Mouse (Mus musculus) MEL (cell line): ENCODE data around the gene Sgca. TPM values are rescaled to one million over a fixed set of nuclear protein-coding genes. Genes with fewer than 3 reads are reported as not detected.
A peak's percentile ranks its signal among the peaks of the same experiment; 100 is the strongest.

Source experiments
- DNase-seq: peaks from one replicate; pipeline ENCODE4 v3.0.0; 2011; ENCODE audit warnings: low read depth, low spot score
- H3K27ac ChIP-seq: 2 replicates; pipeline ENCODE4 v1.5.1; 2012; ENCODE audit warnings: low read depth, mild to moderate bottlenecking, control low read depth, low read length, moderate library complexity; ENCODE audit not compliant: control insufficient read depth
- H3K27me3 ChIP-seq, 2 experiments: fragments of 150-350 bp in 1 of 2; sonication (generic) in 1 of 2; 2 replicates each; pipeline ENCODE4 v1.6.1; 2012; ENCODE audit warnings: low read length in 2 of 2, mild to moderate bottlenecking in 2 of 2, improper control_type of control experiment in 1 of 2, moderate library complexity in 1 of 2; ENCODE audit not compliant: insufficient read depth in 2 of 2, control insufficient read depth in 1 of 2
- H3K36me3 ChIP-seq, 2 experiments: 2 replicates each; pipeline ENCODE4 v1.6.1; 2012 to 2014; ENCODE audit warnings: low read length in 2 of 2, improper control_type of control experiment in 1 of 2, inconsistent platforms in 1 of 2, mild to moderate bottlenecking in 1 of 2; ENCODE audit not compliant: insufficient read depth in 2 of 2, control insufficient read depth in 1 of 2
- H3K4me1 ChIP-seq, 2 experiments: fragments of 150-350 bp in 1 of 2; sonication (generic) in 1 of 2; 2 replicates each; pipeline ENCODE4 v1.6.1; 2012; ENCODE audit warnings: low read length in 2 of 2, improper control_type of control experiment in 1 of 2, mild to moderate bottlenecking in 1 of 2; ENCODE audit not compliant: insufficient read depth in 2 of 2, control insufficient read depth in 1 of 2
- H3K4me3 ChIP-seq, 2 experiments: fragments of 150-350 bp in 1 of 2; sonication (generic) in 1 of 2; 2 replicates each; pipeline ENCODE4 v1.5.1; 2012; ENCODE audit warnings: low read depth in 2 of 2, low read length in 2 of 2, mild to moderate bottlenecking in 2 of 2, moderate library complexity in 2 of 2, control low read depth in 1 of 2, improper control_type of control experiment in 1 of 2; ENCODE audit not compliant: control insufficient read depth in 1 of 2, insufficient read depth in 1 of 2
- H3K79me2 ChIP-seq: 2 replicates; pipeline ENCODE4 v1.6.1; 2012; ENCODE audit warnings: mild to moderate bottlenecking, low read length, moderate library complexity; ENCODE audit not compliant: control insufficient read depth, poor library complexity, insufficient read depth
- H3K9ac ChIP-seq: 2 replicates; pipeline ENCODE4 v1.6.1; 2012; ENCODE audit warnings: low read depth, mild to moderate bottlenecking, control low read depth, low read length, moderate library complexity; ENCODE audit not compliant: control insufficient read depth, poor library complexity, severe bottlenecking
- H3K9me3 ChIP-seq: fragments of 150-350 bp; sonication (generic); replicated peaks from 2 replicates; pipeline ENCODE4 v1.6.1; 2012; ENCODE audit warnings: mild to moderate bottlenecking, low read length, improper control_type of control experiment, moderate library complexity; ENCODE audit not compliant: insufficient read depth
- BHLHE40 ChIP-seq: IDR thresholded peaks from 2 replicates; pipeline ENCODE4 v1.6.1; 2012; ENCODE audit warnings: low read depth, mild to moderate bottlenecking, inconsistent platforms, low read length, improper control_type of control experiment, borderline replicate concordance
- CTCF ChIP-seq, 3 experiments: IDR thresholded peaks in 2 of 3; conservative IDR thresholded peaks in 1 of 3; 2 replicates each; pipeline ENCODE4 v1.5.1; 2011 to 2012; ENCODE audit warnings: low read length in 3 of 3, low read depth in 2 of 3, mild to moderate bottlenecking in 2 of 3, improper control_type of control experiment in 1 of 3, inconsistent platforms in 1 of 3, mixed read lengths in 1 of 3, moderate library complexity in 1 of 3; ENCODE audit not compliant: control insufficient read depth in 1 of 3, insufficient read depth in 1 of 3, poor library complexity in 1 of 3, severe bottlenecking in 1 of 3
- E2F4 ChIP-seq: IDR thresholded peaks from 2 replicates; pipeline ENCODE4 v1.6.1; 2011; ENCODE audit warnings: low read depth, low read length, improper control_type of control experiment, borderline replicate concordance
- EP300 ChIP-seq, 2 experiments: IDR thresholded peaks; 2 replicates each; pipeline ENCODE4 v1.6.1; 2011; ENCODE audit warnings: improper control_type of control experiment in 2 of 2, low read length in 2 of 2, low read depth in 1 of 2, mild to moderate bottlenecking in 1 of 2
- GATA1 ChIP-seq: IDR thresholded peaks from 2 replicates; pipeline ENCODE4 v1.6.1; 2011; ENCODE audit warnings: low read depth, low read length, improper control_type of control experiment
- KAT2A ChIP-seq: conservative IDR thresholded peaks from 2 replicates; pipeline ENCODE4 v1.6.1; 2012; ENCODE audit warnings: low read depth, low read length, improper control_type of control experiment, inconsistent platforms
- MEF2A ChIP-seq: IDR thresholded peaks from 2 replicates; pipeline ENCODE4 v1.6.1; 2014; ENCODE audit warnings: low read depth, mild to moderate bottlenecking, inconsistent platforms, low read length, improper control_type of control experiment; ENCODE audit not compliant: poor library complexity, insufficient replicate concordance, severe bottlenecking; ENCODE audit errors: extremely low read depth
- MXI1 ChIP-seq: IDR thresholded peaks from 2 replicates; pipeline ENCODE4 v1.6.1; 2011; ENCODE audit warnings: mild to moderate bottlenecking, low read depth, low read length, improper control_type of control experiment
- NELFE ChIP-seq: IDR thresholded peaks from 2 replicates; pipeline ENCODE4 v1.6.1; 2011; ENCODE audit warnings: low read depth, low read length, improper control_type of control experiment
- NRF1 ChIP-seq: IDR thresholded peaks from 2 replicates; pipeline ENCODE4 v1.6.1; 2014; ENCODE audit warnings: low read depth, mild to moderate bottlenecking, inconsistent platforms, low read length, improper control_type of control experiment, moderate library complexity; ENCODE audit not compliant: poor library complexity, insufficient read depth, severe bottlenecking
- POLR2A ChIP-seq, 2 experiments: IDR thresholded peaks; 2 replicates each; pipeline ENCODE4 v1.6.1; 2011 to 2012; ENCODE audit warnings: low read length in 2 of 2, mild to moderate bottlenecking in 2 of 2, control low read depth in 1 of 2, improper control_type of control experiment in 1 of 2, low read depth in 1 of 2, moderate library complexity in 1 of 2; ENCODE audit not compliant: control insufficient read depth in 1 of 2, insufficient read depth in 1 of 2, poor library complexity in 1 of 2
- RAD21 ChIP-seq: IDR thresholded peaks from 2 replicates; pipeline ENCODE4 v1.6.1; 2011; ENCODE audit warnings: mild to moderate bottlenecking, low read depth, low read length, improper control_type of control experiment
- RCOR1 ChIP-seq: IDR thresholded peaks from 2 replicates; pipeline ENCODE4 v1.6.1; 2012; ENCODE audit warnings: low read depth, mild to moderate bottlenecking, inconsistent platforms, low read length, improper control_type of control experiment
- SIN3A ChIP-seq: IDR thresholded peaks from 2 replicates; pipeline ENCODE4 v1.6.1; 2012; ENCODE audit warnings: low read length, improper control_type of control experiment, inconsistent platforms
- UBTF ChIP-seq: IDR thresholded peaks from 2 replicates; pipeline ENCODE4 v1.6.1; 2012; ENCODE audit warnings: low read depth, mild to moderate bottlenecking, inconsistent platforms, low read length, improper control_type of control experiment, moderate library complexity, borderline replicate concordance; ENCODE audit not compliant: insufficient read depth
- USF1 ChIP-seq: IDR thresholded peaks from 2 replicates; pipeline ENCODE4 v1.6.1; 2014; ENCODE audit warnings: low read depth, mild to moderate bottlenecking, inconsistent platforms, low read length, improper control_type of control experiment, moderate library complexity
- ZC3H11A ChIP-seq: IDR thresholded peaks from 2 replicates; pipeline ENCODE4 v1.6.1; 2012; ENCODE audit warnings: low read depth, mild to moderate bottlenecking, inconsistent platforms, low read length, improper control_type of control experiment
- ZMIZ1 ChIP-seq: IDR thresholded peaks from 2 replicates; pipeline ENCODE4 v1.6.1; 2012; ENCODE audit warnings: low read depth, mild to moderate bottlenecking, inconsistent platforms, low read length, improper control_type of control experiment, moderate library complexity
- ZNF384 ChIP-seq: IDR thresholded peaks from 2 replicates; pipeline ENCODE4 v1.6.1; 2012; ENCODE audit warnings: low read depth, mild to moderate bottlenecking, inconsistent platforms, low read length, improper control_type of control experiment
- polyA plus RNA-seq, 2 experiments: library from polyadenylated mRNA; stranded (reverse) in 1 of 2; unstranded in 1 of 2; fragments of >175 nt in 1 of 2; fragments of >200 nt in 1 of 2; gene quantifications; 2 replicates each; pipeline versions ENCODE4 v1.2.1 to v1.2.4; 2012; ENCODE audit warnings: low replicate concordance in 2 of 2, low read depth in 1 of 2; ENCODE audit not compliant: insufficient read length in 2 of 2, insufficient read depth in 1 of 2, missing spikeins in 1 of 2
- total RNA-seq: library from RNA; depleted of rRNA; stranded (reverse); fragments of 300-350 nt; gene quantifications from 2 replicates; pipeline ENCODE4 v1.2.3, GENCODE M21; 2012

Sgca gene
- total and polyA plus RNA-seq, 3 experiments: not detected

DNA sequence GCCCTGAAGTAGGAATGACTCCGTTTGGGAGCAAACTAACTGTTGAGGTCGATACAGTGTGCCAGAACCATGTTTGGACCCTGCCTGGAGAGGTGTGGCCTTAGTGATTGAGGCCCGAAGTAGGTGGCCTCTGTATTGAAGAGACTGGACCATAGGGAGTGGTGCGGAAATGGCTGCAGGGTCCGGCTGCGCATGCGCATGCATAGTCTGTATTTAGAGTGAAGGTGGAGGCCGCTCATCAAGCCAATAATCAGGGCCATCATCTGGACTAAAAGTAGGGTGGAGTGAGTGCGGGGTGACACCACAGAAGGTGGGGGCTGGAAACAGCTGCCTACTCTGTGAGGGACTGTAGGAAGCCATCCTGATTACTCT is 18.4 kb downstream of the Sgca start:
- Histone ChIP-seq H3K9me3 (no peaks in the 10 kb centered on the region), H3K36me3 (peaks cover 0 to 7% of the 10 kb centered on the region in 2 experiments; a peak in 2 of 4 replicates), H3K79me2 (no peaks in the 10 kb centered on the region), H3K4me3 (no peak overlapping the region), H3K9ac (no peak overlapping the region), H3K4me1 (peaks cover 0 to 9% of the 10 kb centered on the region in 2 experiments; a peak in 2 of 4 replicates), H3K27ac (no peak overlapping the region), H3K27me3 (peaks cover 22 to 30% of the 10 kb centered on the region in 2 experiments)
- DNase-seq: no peak
- no peak for TF ChIP-seq NELFE
- TF ChIP-seq ZMIZ1: no peak

- H3K9me3 ChIP-seq: no peaks in the 10 kb centered on the region
- DNase-seq: no peak
- no peaks in the 10 kb centered on the region for H3K79me2 ChIP-seq
- peaks cover 0 to 15% of the 10 kb centered on the region in 2 experiments; a peak in 2 of 4 replicates for H3K4me1 ChIP-seq
- peaks cover 0 to 14% of the 10 kb centered on the region in 2 experiments; a peak in 2 of 4 replicates for H3K36me3 ChIP-seq
- no peak overlapping the region for H3K27ac ChIP-seq
- peaks cover 16 to 18% of the 10 kb centered on the region in 2 experiments for H3K27me3 ChIP-seq
- no peak overlapping the region for H3K9ac ChIP-seq
- no peak overlapping the region for H3K4me3 ChIP-seq
- TF ChIP-seq USF1: 0 out of 2 replicates have a peak, but pooled peaks have one; percentile 27
- no peak for TF ChIP-seq EP300 (IDR thresholded peaks at IDR 0.05; ENCODE audit: low read depth in 1 of 2, low read length in 2 of 2)
Measured at GRCm38 (mm10) chr11:94955103-94955502, 21.0 kb downstream of the Sgca start.

- H3K9ac ChIP-seq: no peak overlapping the region
- no peak overlapping the region for H3K4me3 ChIP-seq
- H3K4me1 ChIP-seq: peaks cover 0 to 8% of the 10 kb centered on the region in 2 experiments; a peak in 2 of 4 replicates
- H3K9me3 ChIP-seq: no peaks in the 10 kb centered on the region
- H3K27me3 ChIP-seq: peaks cover 16 to 18% of the 10 kb centered on the region in 2 experiments
- no peaks in the 10 kb centered on the region for H3K79me2 ChIP-seq
- H3K27ac ChIP-seq: no peak overlapping the region
- H3K36me3 ChIP-seq: peaks cover 0 to 7% of the 10 kb centered on the region in 2 experiments; a peak in 1 of 4 replicates
- TF ChIP-seq E2F4 (no peak), SIN3A (no peak), MEF2A (no peak), GATA1 (no peak), NRF1 (no peak), CTCF (IDR thresholded peaks at IDR 0.05 in 2 of 3, conservative IDR thresholded peaks at IDR 0.05 in 1 of 3; ENCODE audit: control insufficient read depth in 1 of 3, insufficient read depth in 1 of 3, low read depth in 2 of 3, low read length in 3 of 3, poor library complexity in 1 of 3, severe bottlenecking in 1 of 3) (no peak), BHLHE40 (no peak), RAD21 (no peak), POLR2A (IDR thresholded peaks at IDR 0.05; ENCODE audit: control insufficient read depth in 1 of 2, insufficient read depth in 1 of 2, low read depth in 1 of 2, low read length in 2 of 2, poor library complexity in 1 of 2) (no peak), MXI1 (no peak), KAT2A (no peak), UBTF (no peak), RCOR1 (no peak), ZC3H11A (no peak), USF1 (no peak), ZNF384 (no peak)
- peak; percentile 46 for DNase-seq
Measured at GRCm38 (mm10) chr11:94952169-94952568, 24.0 kb downstream of the Sgca start.
